8 mouse cellular contexts compared by ENCODE assay signal in the genomic region with DNA sequence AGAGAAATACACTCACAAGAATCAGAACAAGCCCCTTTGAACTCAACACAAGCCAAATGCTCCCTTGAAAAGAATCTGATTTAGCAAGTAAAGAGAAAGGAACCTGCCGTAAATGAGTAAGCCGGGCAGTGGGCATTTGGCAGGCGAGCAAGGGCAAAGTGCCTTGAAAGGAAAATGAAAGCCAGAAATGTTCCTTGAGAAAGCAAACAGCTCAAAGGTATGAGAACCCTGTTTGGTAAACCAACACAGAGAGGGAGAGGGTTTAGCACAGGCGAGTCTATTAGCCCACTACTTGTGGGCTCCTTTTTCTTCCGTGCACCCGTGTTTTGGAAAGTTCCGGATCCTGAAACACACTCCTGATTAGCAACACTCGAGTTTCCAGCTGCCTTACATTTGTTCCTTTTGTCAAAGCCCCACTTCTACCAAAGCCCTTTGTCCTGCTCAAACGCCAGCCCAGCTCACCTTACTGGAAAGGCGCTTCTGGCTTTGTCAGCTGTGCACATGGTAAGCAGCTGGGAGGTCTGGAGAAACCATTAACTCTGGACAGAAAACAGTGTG.
DNase-seq lines count a peak whose midpoint lies in the region; ATAC-seq and TF ChIP-seq lines count a peak whose summit lies in the region.
"Had no signal": no experiment of that assay in that cellular context is flagged by ENCODE, and none has a peak within 500 bp of the region (broad histone marks: within the 10 kb centered on the region; RNA-seq: fewer than 3 reads in every experiment).

No protein-coding gene starts in this region.

- CTCF ChIA-PET in Patski (lab: Charles Lee), result interaction anchor here (1.1 to 1.9 kb wide), 4 partner anchors 11 to 27 kb away, joined by 3 to 7 read pairs (median 4); no protein-coding TSS in a partner anchor

- DNase-seq in Patski (ENCODE audit: low read depth, low spot score), result no peak
- peak; percentile 44 for DNase-seq in hindbrain, embryonic 11.5 days (ENCODE audit: low spot score)
- DNase-seq in testis, postnatal 10 days (ENCODE audit: low spot score), result no peak
- DNase-seq in ovary, postnatal 10 days (ENCODE audit: low spot score), result no peak

- WGBS in hindbrain, embryonic 11.5 days, result 42% methylated on average over 10 of the region's 10 CpGs
- WGBS in limb, embryonic 12.5 days, result 24% methylated on average over 10 of the region's 10 CpGs
- WGBS in stomach, embryonic 16.5 days, result 30% methylated on average over 10 of the region's 10 CpGs

- TF ChIP-seq CTCF in Patski (IDR thresholded peaks at IDR 0.05), result no peak

- H3K4me2 ChIP-seq in hindbrain, embryonic 11.5 days (replicated peaks; ENCODE audit: low read depth, low read length), result no peak overlapping the region
- H3K4me2 ChIP-seq in limb, embryonic 12.5 days, result peak overlapping the region; percentile 51
- peak overlapping the region; percentile 49 for H3K4me2 ChIP-seq in stomach, embryonic 16.5 days (ENCODE audit: low read depth, low read length)

- POLR2A ChIA-PET in Patski (lab: Charles Lee), result interaction anchor here (1.2 to 2.1 kb wide), 2 partner anchors 28 to 42 kb away, joined by 3 to 5 read pairs; no protein-coding TSS in a partner anchor

- in situ Hi-C loops in Patski (cut with MboI; ENCODE audit: low pct_unique_long_range_greater_than_20kb), result no loop called here

- H3K27me3 ChIP-seq in Patski, result no peaks in the 10 kb centered on the region
- no peaks in the 10 kb centered on the region for H3K27me3 ChIP-seq in hindbrain, embryonic 11.5 days (ENCODE audit: control insufficient read depth, insufficient read depth, low read length)
- 0 out of 2 replicates have a peak, but pooled peaks cover 3% of the 10 kb centered on the region for H3K27me3 ChIP-seq in limb, embryonic 12.5 days
- no peaks in the 10 kb centered on the region for H3K27me3 ChIP-seq in stomach, embryonic 16.5 days (ENCODE audit: control insufficient read depth, insufficient read depth, low read length)
- H3K27me3 ChIP-seq: megakaryocyte, embryonic 14.5 days had no signal

- H3K4me3 ChIP-seq in brown adipose tissue, adult 24 weeks (ENCODE audit: insufficient read depth, low read depth, low read length), result peak overlapping the region; percentile 21; the same call in 1 of the 2 replicates
- no peak overlapping the region for H3K4me3 ChIP-seq in hindbrain, embryonic 11.5 days (ENCODE audit: low read depth, low read length)
- H3K4me3 ChIP-seq in limb, embryonic 12.5 days (replicated peaks), result peak overlapping the region; percentile 12
- peak overlapping the region; percentile 30 for H3K4me3 ChIP-seq in stomach, embryonic 16.5 days (replicated peaks; ENCODE audit: low read length)
- H3K4me3 ChIP-seq: megakaryocyte, embryonic 14.5 days had no signal

- H3K9me3 ChIP-seq in hindbrain, embryonic 11.5 days (ENCODE audit: control insufficient read depth, low read length), result no peaks in the 10 kb centered on the region
- H3K9me3 ChIP-seq in limb, embryonic 12.5 days, result no peaks in the 10 kb centered on the region
- H3K9me3 ChIP-seq in stomach, embryonic 16.5 days (replicated peaks; ENCODE audit: control insufficient read depth, low read length), result no peaks in the 10 kb centered on the region
- H3K9me3 ChIP-seq: megakaryocyte, embryonic 14.5 days had no signal

- H3K27ac ChIP-seq in brown adipose tissue, adult 24 weeks (replicated peaks; ENCODE audit: low read depth, low read length), result no peak overlapping the region
- H3K27ac ChIP-seq in hindbrain, embryonic 11.5 days (ENCODE audit: low read depth, low read length), result no peak overlapping the region
- H3K27ac ChIP-seq in limb, embryonic 12.5 days, result peak overlapping the region; percentile 79
- peak overlapping the region; percentile 46 for H3K27ac ChIP-seq in stomach, embryonic 16.5 days (ENCODE audit: low read length)

- H3K4me1 ChIP-seq in brown adipose tissue, adult 24 weeks (ENCODE audit: control insufficient read depth, insufficient read depth, insufficient read length, low read length), result peaks cover 22% of the 10 kb centered on the region
- H3K4me1 ChIP-seq in hindbrain, embryonic 11.5 days (replicated peaks; ENCODE audit: control insufficient read depth, insufficient read depth, low read length), result peaks cover 12% of the 10 kb centered on the region
- peaks cover 58% of the 10 kb centered on the region for H3K4me1 ChIP-seq in limb, embryonic 12.5 days (replicated peaks)
- H3K4me1 ChIP-seq in stomach, embryonic 16.5 days (ENCODE audit: control insufficient read depth, insufficient read depth, low read length), result peaks cover 44% of the 10 kb centered on the region

- ATAC-seq in Patski, result peak; percentile 69
- ATAC-seq in hindbrain, embryonic 11.5 days (ENCODE audit: low FRiP score), result peak; percentile 78
- peak; percentile 80 for ATAC-seq in limb, embryonic 12.5 days (ENCODE audit: insufficient number of reproducible peaks, insufficient read depth, low FRiP score, low TSS enrichment, low read depth)
- peak; percentile 32; the same call in 1 of the 2 replicates for ATAC-seq in stomach, embryonic 16.5 days (ENCODE audit: insufficient read depth, low FRiP score)

- H3K9ac ChIP-seq in hindbrain, embryonic 11.5 days (ENCODE audit: low read depth, low read length), result no peak overlapping the region
- no peak overlapping the region; the same call in 1 of the 2 replicates for H3K9ac ChIP-seq in limb, embryonic 12.5 days (replicated peaks)
- H3K9ac ChIP-seq in stomach, embryonic 16.5 days (ENCODE audit: low read length), result peak overlapping the region; percentile 33

- no peaks in the 10 kb centered on the region for H3K36me3 ChIP-seq in hindbrain, embryonic 11.5 days (ENCODE audit: control insufficient read depth, insufficient read depth, low read length)
- H3K36me3 ChIP-seq in limb, embryonic 12.5 days, result no peaks in the 10 kb centered on the region
- H3K36me3 ChIP-seq in stomach, embryonic 16.5 days (ENCODE audit: control insufficient read depth, insufficient read depth, low read length), result no peaks in the 10 kb centered on the region

Comparison
In these comparisons a context has a peak if more than half of its experiments do, and no peak if none do; other contexts are left out.
1. H3K27ac ChIP-seq: peak in limb, embryonic 12.5 days (single experiment) and stomach, embryonic 16.5 days (single experiment); none in brown adipose tissue, adult 24 weeks (single experiment) and hindbrain, embryonic 11.5 days (single experiment).
2. Peak in every context shown above with its lines, with median percentiles within 50 percentile points of each other: ATAC-seq.